Mouse (Mus musculus): ENCODE measurements around the gene Pde8a.

GRCm38 (mm10) chr7:81235600-81236223 is 22.3 kb downstream of the Pde8a start:
- TF ChIP-seq CTCF (IDR thresholded peaks at IDR 0.05) = no peak
- no peak for TF ChIP-seq EP300 (IDR thresholded peaks at IDR 0.05)

Data from lung, postnatal 0 days (tissue).